Mouse (Mus musculus) liver, embryonic 15.5 days (tissue): ENCODE results near the gene Olfr1057. TPM values are rescaled to one million over a fixed set of nuclear protein-coding genes. Genes with fewer than 3 reads are reported as not detected.
"Not testable (repeated sequence)": the region's sequence is repeated elsewhere in the genome, so short reads cannot be mapped to it uniquely, and the experiment has no call there.

ENCODE experiments used
- ATAC-seq: fragments of 200-750 bp; cut with Nextera tagmentation; 2 replicates; pipeline ENCODE4 v1.8.0; 2017; ENCODE audit warnings: moderate number of reproducible peaks, mild to moderate bottlenecking, moderate library complexity; ENCODE audit not compliant: insufficient read depth
- H3K27ac ChIP-seq: fragments of 300-500 bp; sonication (generic); replicated peaks from 2 replicates; pipeline ENCODE4 v1.5.1; 2015; ENCODE audit warnings: mild to moderate bottlenecking, inconsistent platforms
- H3K27me3 ChIP-seq: fragments of 300-500 bp; sonication (generic); 2 replicates; pipeline ENCODE4 v1.6.1; 2015; ENCODE audit warnings: mild to moderate bottlenecking, inconsistent platforms
- H3K36me3 ChIP-seq: fragments of 300-500 bp; sonication (generic); replicated peaks from 2 replicates; pipeline ENCODE4 v1.6.1; 2015; ENCODE audit warnings: moderate library complexity, mild to moderate bottlenecking, inconsistent platforms
- H3K4me1 ChIP-seq: fragments of 300-500 bp; sonication (generic); replicated peaks from 2 replicates; pipeline ENCODE4 v1.6.1; 2015; ENCODE audit warnings: inconsistent platforms
- H3K4me2 ChIP-seq: fragments of 300-500 bp; sonication (generic); 2 replicates; pipeline ENCODE4 v1.6.1; 2015; ENCODE audit warnings: moderate library complexity, mild to moderate bottlenecking, inconsistent platforms
- H3K4me3 ChIP-seq: fragments of 300-500 bp; sonication (generic); replicated peaks from 2 replicates; pipeline ENCODE4 v1.5.1; 2015; ENCODE audit warnings: mild to moderate bottlenecking, inconsistent platforms
- H3K9ac ChIP-seq: fragments of 300-500 bp; sonication (generic); 2 replicates; pipeline ENCODE4 v1.6.1; 2015; ENCODE audit warnings: moderate library complexity, mild to moderate bottlenecking, inconsistent platforms
- H3K9me3 ChIP-seq: fragments of 300-500 bp; sonication (generic); replicated peaks from 2 replicates; pipeline ENCODE4 v1.6.1; 2016; ENCODE audit warnings: inconsistent platforms
- WGBS: fragments of 180-500 bp; shearing (Covaris S2); methylation state at CpG from one replicate; pipeline ENCODE4 v1.1.7; 2015; ENCODE audit warnings: mixed read lengths; ENCODE audit not compliant: insufficient replicate concordance; 5-methylcytosine and 5-hydroxymethylcytosine counted together
- polyA plus RNA-seq: library from polyadenylated mRNA; unstranded; fragments of >200 nt; fragmentation: Nextera tagmentation; extraction: Ambion mirVana; gene quantifications from 2 replicates; pipeline ENCODE4 v1.2.1, GENCODE M21; 2015

Gene Olfr1057
- not detected in 2 replicates for polyA plus RNA-seq

DNA sequence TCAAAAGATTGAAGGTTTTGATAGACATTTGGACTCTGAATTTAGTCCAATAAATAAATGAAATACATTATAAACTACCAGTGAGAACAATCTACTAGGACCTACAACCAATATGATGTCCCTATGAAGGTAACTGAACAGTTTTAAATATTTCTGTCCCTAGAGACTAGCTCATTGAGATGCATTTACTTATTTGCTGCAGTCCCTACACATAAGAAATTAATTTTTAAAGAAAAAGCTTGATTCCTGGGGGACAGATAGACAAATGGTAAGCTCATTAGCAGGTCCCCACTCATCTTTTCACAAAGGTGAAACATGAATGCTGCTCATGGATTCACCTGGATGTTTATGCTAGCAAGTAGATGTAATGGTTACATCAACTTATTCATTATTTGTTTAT, at the start of gene Olfr1057:
Olfr1057 (minus strand) TSS at position 101 of the 400 bp plus-strand sequence.
- no peak within 1 kb of the TSS for H3K4me2 ChIP-seq
- H3K36me3 ChIP-seq: no peaks in the 10 kb centered on the region
- no peak within 1 kb of the TSS for H3K9ac ChIP-seq
- no peak within 1 kb of the TSS for H3K27ac ChIP-seq
- no peak within 1 kb of the TSS for H3K4me3 ChIP-seq
- H3K4me1 ChIP-seq: no peaks in the 10 kb centered on the region
- H3K27me3 ChIP-seq: no peaks in the 10 kb centered on the region
- H3K9me3 ChIP-seq: no peaks in the 10 kb centered on the region
- ATAC-seq: no peak

DNA sequence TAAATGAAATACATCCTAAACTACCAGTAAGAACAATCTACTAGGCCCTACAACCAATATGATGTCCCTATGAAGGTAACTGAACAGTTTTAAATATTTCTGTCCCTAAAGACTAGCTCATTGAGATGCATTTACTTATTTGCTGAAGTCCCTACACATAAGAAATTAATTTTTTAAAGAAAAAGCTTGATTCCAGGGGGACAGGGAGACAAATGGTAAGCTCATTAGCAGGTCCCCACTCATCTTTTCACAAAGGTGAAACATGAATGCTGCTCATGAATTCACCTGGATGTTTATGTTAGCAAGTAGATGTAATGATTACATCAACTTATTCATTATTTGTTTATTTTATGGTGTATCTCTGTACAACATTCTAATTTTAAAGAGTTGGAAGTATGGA, 48.5 kb upstream of the Olfr1057 start, which contains the start of gene Olfr1062:
Olfr1062 (minus strand) TSS at position 101 of the 400 bp plus-strand sequence.
- not testable (repeated sequence) for H3K27me3 ChIP-seq, H3K9me3 ChIP-seq, H3K36me3 ChIP-seq, H3K9ac ChIP-seq, H3K27ac ChIP-seq, ATAC-seq, H3K4me2 ChIP-seq, H3K4me3 ChIP-seq, H3K4me1 ChIP-seq

DNA sequence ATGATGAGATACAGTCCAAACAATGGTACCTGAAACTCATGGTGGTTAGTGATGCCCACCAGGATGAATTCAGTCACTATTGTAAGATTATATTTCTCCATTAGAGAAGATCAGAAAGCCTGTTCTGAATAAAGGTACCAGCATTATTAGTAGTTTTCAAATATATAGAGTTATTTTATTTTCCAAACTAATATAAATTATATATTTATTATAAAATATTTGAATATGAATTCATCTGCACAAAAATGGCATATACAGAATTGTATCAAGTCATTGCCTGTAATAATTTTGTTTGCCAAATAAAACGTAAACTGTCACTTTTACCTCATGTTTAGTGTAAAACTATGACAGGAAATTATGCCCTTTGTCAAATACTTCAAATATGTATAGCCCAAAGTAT, 35.8 kb upstream of the Olfr1057 start, which contains the start of gene Olfr1061:
Olfr1061 (minus strand) TSS at position 101 of the 400 bp plus-strand sequence.
- no peak within 1 kb of the TSS for H3K9ac ChIP-seq
- no peaks in the 10 kb centered on the region for H3K4me1 ChIP-seq
- H3K27ac ChIP-seq: no peak within 1 kb of the TSS
- no peak within 1 kb of the TSS for H3K4me2 ChIP-seq
- ATAC-seq: no peak
- H3K9me3 ChIP-seq: no peaks in the 10 kb centered on the region
- no peak within 1 kb of the TSS for H3K4me3 ChIP-seq
- H3K36me3 ChIP-seq: no peaks in the 10 kb centered on the region
- H3K27me3 ChIP-seq: no peaks in the 10 kb centered on the region
- WGBS: 50% methylated on average over 1 of the region's 1 CpGs

GRCm38 (mm10) chr2:86395114-86395513, 16.9 kb upstream of the Olfr1057 start:
- no peak for ATAC-seq

DNA sequence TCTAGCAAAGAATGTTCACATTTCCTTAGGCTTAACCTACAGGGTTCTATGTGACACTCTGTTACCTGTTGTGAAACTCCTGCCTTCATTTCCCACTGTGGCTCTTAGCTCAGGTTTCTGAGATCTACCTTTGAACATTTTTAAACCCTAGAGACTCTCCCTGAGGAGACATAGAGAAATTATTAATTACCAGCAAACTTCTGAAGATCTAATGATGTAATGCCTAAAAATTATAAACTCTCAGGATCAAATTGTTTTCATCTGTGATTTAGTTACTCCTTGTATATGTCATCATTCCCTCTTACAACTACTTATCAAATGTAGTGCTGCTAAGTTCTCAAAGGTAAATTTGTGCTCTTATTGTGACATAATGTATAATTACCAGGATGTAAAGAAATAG, 10.3 kb upstream of the Olfr1057 start, which contains the start of gene Olfr1058:
Olfr1058 (minus strand) TSS at position 101 of the 400 bp plus-strand sequence.
- H3K27me3 ChIP-seq, H3K4me2 ChIP-seq, ATAC-seq: not testable (repeated sequence)

More at GRCm38 (mm10) chr2:86395114-86395513, 16.9 kb upstream of the Olfr1057 start:
- Histone ChIP-seq H3K36me3 (no peaks in the 10 kb centered on the region), H3K27me3 (no peaks in the 10 kb centered on the region), H3K4me1 (no peaks in the 10 kb centered on the region), H3K27ac (no peak overlapping the region), H3K9me3 (no peaks in the 10 kb centered on the region), H3K4me3 (no peak overlapping the region), H3K4me2 (no peak overlapping the region), H3K9ac (no peak overlapping the region)
- WGBS: 52% methylated on average over 2 of the region's 2 CpGs

GRCm38 (mm10) chr2:86366342-86366741, 11.9 kb downstream of the Olfr1057 start:
- not testable (repeated sequence) for H3K36me3 ChIP-seq, H3K27me3 ChIP-seq, H3K4me2 ChIP-seq, H3K27ac ChIP-seq, H3K9me3 ChIP-seq, H3K4me3 ChIP-seq, H3K9ac ChIP-seq, ATAC-seq, H3K4me1 ChIP-seq
- WGBS: no CpG with 5 or more reads among the region's 6 CpGs

More for the DNA sequence above, 10.3 kb upstream of the Olfr1057 start, which contains the start of gene Olfr1058:
- H3K4me1 ChIP-seq, H3K4me3 ChIP-seq, H3K27ac ChIP-seq, H3K36me3 ChIP-seq, H3K9ac ChIP-seq, H3K9me3 ChIP-seq: not testable (repeated sequence)

DNA sequence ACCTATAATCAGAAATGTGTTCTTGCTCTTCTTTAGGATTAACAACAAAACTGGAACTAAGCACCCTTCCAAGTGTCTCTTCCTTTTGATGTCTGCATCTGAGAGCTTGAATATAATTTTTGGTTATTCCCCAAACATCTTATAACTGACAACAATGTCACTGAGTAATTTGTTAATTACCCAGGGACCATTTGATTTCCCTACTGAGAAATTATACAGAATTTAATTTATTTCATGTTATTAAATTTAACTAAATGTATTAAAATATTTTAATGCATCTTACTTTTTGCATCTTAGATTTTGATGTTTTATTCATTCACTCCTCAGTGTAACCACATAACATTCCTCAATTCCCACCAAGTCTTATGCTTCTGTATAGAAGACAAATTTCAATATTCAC, 15.8 kb downstream of the Olfr1057 start, which contains the start of gene Olfr1056:
Olfr1056 (minus strand) TSS at position 101 of the 400 bp plus-strand sequence.
- ATAC-seq: no peak
- Histone ChIP-seq H3K36me3 (no peaks in the 10 kb centered on the region), H3K27me3 (no peaks in the 10 kb centered on the region), H3K4me3 (no peak within 1 kb of the TSS), H3K4me1 (no peaks in the 10 kb centered on the region), H3K9ac (no peak within 1 kb of the TSS), H3K9me3 (no peaks in the 10 kb centered on the region), H3K4me2 (no peak within 1 kb of the TSS), H3K27ac (no peak within 1 kb of the TSS)

- ATAC-seq, H3K4me1 ChIP-seq, H3K27ac ChIP-seq, H3K36me3 ChIP-seq, H3K4me3 ChIP-seq, H3K27me3 ChIP-seq, H3K4me2 ChIP-seq, H3K9me3 ChIP-seq, H3K9ac ChIP-seq: not testable (repeated sequence)
- WGBS: 70% methylated on average over 1 of the region's 1 CpGs
These were observed 26.4 kb downstream of the Olfr1057 start for GRCm38 (mm10) chr2:86351751-86352150.

GRCm38 (mm10) chr2:86350184-86350583, 28.0 kb downstream of the Olfr1057 start, which contains the start of gene Olfr1055:
Gene Olfr1055, minus strand, starts transcription at chr2:86350284.
- no peak within 1 kb of the TSS for H3K4me2 ChIP-seq
- no peaks in the 10 kb centered on the region for H3K4me1 ChIP-seq
- no peak within 1 kb of the TSS for H3K4me3 ChIP-seq
- no peak within 1 kb of the TSS for H3K27ac ChIP-seq
- no peaks in the 10 kb centered on the region for H3K9me3 ChIP-seq
- 66% methylated on average over 5 of the region's 5 CpGs for WGBS
- ATAC-seq: no peak
- H3K9ac ChIP-seq: no peak within 1 kb of the TSS
- H3K27me3 ChIP-seq: no peaks in the 10 kb centered on the region
- no peaks in the 10 kb centered on the region for H3K36me3 ChIP-seq

DNA sequence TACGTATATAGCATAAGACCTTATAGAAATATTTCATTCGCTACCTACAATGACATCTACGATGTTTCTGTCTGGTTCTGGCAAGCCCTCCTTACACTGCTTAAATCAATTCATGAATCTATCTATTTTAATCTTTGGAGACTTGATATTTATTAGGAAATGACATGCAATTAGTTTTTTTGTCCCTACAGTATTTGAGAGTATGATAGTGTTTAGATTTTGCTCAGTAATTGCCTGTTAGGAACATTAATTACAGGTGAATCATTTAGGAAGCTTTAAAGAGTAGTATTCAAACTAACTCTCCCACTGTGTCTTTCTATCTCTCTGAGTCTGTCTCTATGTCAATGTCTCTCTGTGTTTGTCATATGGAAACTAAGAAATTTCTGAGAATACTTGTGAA, 42.9 kb downstream of the Olfr1057 start, which contains the start of gene Olfr1054:
Olfr1054 (minus strand) TSS at position 101 of the 400 bp plus-strand sequence.
- no peak for ATAC-seq
- Histone ChIP-seq H3K9me3 (no peaks in the 10 kb centered on the region), H3K27ac (no peak within 1 kb of the TSS), H3K4me2 (no peak within 1 kb of the TSS), H3K9ac (no peak within 1 kb of the TSS), H3K36me3 (no peaks in the 10 kb centered on the region), H3K4me3 (no peak within 1 kb of the TSS), H3K4me1 (no peaks in the 10 kb centered on the region), H3K27me3 (no peaks in the 10 kb centered on the region)
- WGBS: 73% methylated on average over 3 of the region's 3 CpGs
